Comparison of ENCODE assay signal across 8 mouse cellular contexts in genomic region chr14:76152162-76153002, GRCm38 (mm10). TPM values are rescaled to one million over a fixed set of nuclear protein-coding genes. Genes with fewer than 3 reads are reported as not detected.
A peak's percentile ranks its signal among the peaks of the same experiment; 100 is the strongest.
DNase-seq lines count a peak whose midpoint lies in the region; ATAC-seq and TF ChIP-seq lines count a peak whose summit lies in the region.

No protein-coding gene starts in this region.

- TF ChIP-seq CTCF in lung, postnatal 0 days (IDR thresholded peaks at IDR 0.05), result peak; percentile 66

- WGBS in hindbrain, embryonic 10.5 days, result under 1% methylated on average over 41 of the region's 41 CpGs
- under 1% methylated on average over 41 of the region's 41 CpGs for WGBS in lung, postnatal 0 days

- TF ChIP-seq EP300 in lung, postnatal 0 days (IDR thresholded peaks at IDR 0.05), result no peak

- peak overlapping the region; percentile 99 for H3K27ac ChIP-seq in hindbrain, embryonic 10.5 days
- peak overlapping the region; percentile 96 for H3K27ac ChIP-seq in lung, postnatal 0 days (ENCODE audit: low read length)

- peak; percentile 96 for DNase-seq in MN1 (ENCODE audit: low spot score)
- peak; percentile 98 for DNase-seq in cerebellum, adult 9-10 months
- DNase-seq in hindbrain, embryonic 10.5 days (ENCODE audit: low spot score), result peak; percentile 95
- DNase-seq in layer of hippocampus, adult 9-11 months, result peak; percentile 94
- peak; percentile 97 for DNase-seq in lung, postnatal 0 days (ENCODE audit: low spot score)
- peak; percentile 95 for DNase-seq in ovary, postnatal 14 days (ENCODE audit: low spot score)
- peak; percentile 93 for DNase-seq in thymus, postnatal 14 days

- peaks cover 33% of the 10 kb centered on the region for H3K4me1 ChIP-seq in hindbrain, embryonic 10.5 days (replicated peaks)
- H3K4me1 ChIP-seq in lung, postnatal 0 days (ENCODE audit: insufficient read depth, low read depth, low read length), result peaks cover 24% of the 10 kb centered on the region; the same call in 1 of the 2 replicates

- no peaks in the 10 kb centered on the region for H3K36me3 ChIP-seq in hindbrain, embryonic 10.5 days
- H3K36me3 ChIP-seq in lung, postnatal 0 days (ENCODE audit: insufficient read depth, low read length), result no peaks in the 10 kb centered on the region

- peak overlapping the region; percentile 60 for H3K4me2 ChIP-seq in lung, postnatal 0 days (replicated peaks; ENCODE audit: low read depth, low read length)

- peak; percentile 88 for ATAC-seq in frontal cortex, adult (ENCODE audit: low TSS enrichment)
- peak; percentile 87 for ATAC-seq in lung, postnatal 0 days

- H3K27me3 ChIP-seq in hindbrain, embryonic 10.5 days (ENCODE audit: insufficient read depth, poor library complexity, severe bottlenecking), result no peaks in the 10 kb centered on the region
- no peaks in the 10 kb centered on the region for H3K27me3 ChIP-seq in lung, postnatal 0 days (replicated peaks; ENCODE audit: insufficient read depth, low read length)

- H3K4me3 ChIP-seq in hindbrain, embryonic 10.5 days, result peak overlapping the region; percentile 84
- H3K4me3 ChIP-seq in lung, postnatal 0 days (ENCODE audit: low read depth, low read length), result peak overlapping the region; percentile 71

- H3K9me3 ChIP-seq in hindbrain, embryonic 10.5 days, result no peaks in the 10 kb centered on the region
- H3K9me3 ChIP-seq in lung, postnatal 0 days (ENCODE audit: low read length), result no peaks in the 10 kb centered on the region

- peak overlapping the region; percentile 81 for H3K9ac ChIP-seq in lung, postnatal 0 days (replicated peaks; ENCODE audit: low read depth)

RNA-seq across cellular contexts. Expression of gene Nufip1, which starts 41.7 kb away (rescaled TPM):
- 17.5 and 19.4 TPM in 2 replicates for polyA plus RNA-seq in hindbrain, embryonic 10.5 days (2016; fragmentation: Nextera tagmentation; extraction: Ambion mirVana)
- polyA plus RNA-seq in lung, postnatal 0 days (2015; fragmentation: Nextera tagmentation; extraction: Ambion mirVana), result 6.1 and 6.5 TPM in 2 replicates

RNA-seq across cellular contexts. Expression of gene Gpalpp1, which starts 41.8 kb away (rescaled TPM):
- 13.1 and 16.4 TPM in 2 replicates for polyA plus RNA-seq in hindbrain, embryonic 10.5 days (2016; fragmentation: Nextera tagmentation; extraction: Ambion mirVana)
- polyA plus RNA-seq in lung, postnatal 0 days (2015; fragmentation: Nextera tagmentation; extraction: Ambion mirVana), result 6.3 and 7.0 TPM in 2 replicates

Comparison
In these comparisons a context has a peak if more than half of its experiments do, and no peak if none do; other contexts are left out.
1. Peak in every context shown above with its lines: DNase-seq, ATAC-seq, H3K4me3 ChIP-seq and H3K27ac ChIP-seq.